Mouse (Mus musculus) hindbrain, embryonic 11.5 days (tissue): ENCODE results near the gene Caskin2. TPM values are rescaled to one million over a fixed set of nuclear protein-coding genes. Genes with fewer than 3 reads are reported as not detected.

Experiments used
- ATAC-seq: fragments of 200-750 bp; cut with Nextera tagmentation; 2 replicates; pipeline ENCODE4 v1.8.0; 2017; ENCODE audit warnings: mild to moderate bottlenecking, moderate TSS enrichment, moderate library complexity; ENCODE audit not compliant: low FRiP score
- DNase-seq: peaks from one replicate; pipeline ENCODE4 v3.0.0-alpha.2; 2015; ENCODE audit warnings: low spot score
- H3K27ac ChIP-seq: fragments of 300-500 bp; sonication (generic); 2 replicates; pipeline ENCODE4 v1.5.1; 2014; ENCODE audit warnings: mild to moderate bottlenecking, low read depth, low read length
- H3K27me3 ChIP-seq: fragments of 300-500 bp; sonication (generic); 2 replicates; pipeline ENCODE4 v1.6.1; 2014; ENCODE audit warnings: mild to moderate bottlenecking, low read length, moderate library complexity, mixed read lengths; ENCODE audit not compliant: control insufficient read depth, insufficient read depth
- H3K36me3 ChIP-seq: fragments of 300-500 bp; sonication (generic); 2 replicates; pipeline ENCODE4 v1.6.1; 2014; ENCODE audit warnings: mild to moderate bottlenecking, low read length, moderate library complexity, mixed read lengths; ENCODE audit not compliant: control insufficient read depth, insufficient read depth
- H3K4me1 ChIP-seq: fragments of 300-500 bp; sonication (generic); replicated peaks from 2 replicates; pipeline ENCODE4 v1.6.1; 2014; ENCODE audit warnings: low read length, mixed read lengths; ENCODE audit not compliant: control insufficient read depth, insufficient read depth
- H3K4me2 ChIP-seq: fragments of 300-500 bp; sonication (generic); replicated peaks from 2 replicates; pipeline ENCODE4 v1.6.1; 2014; ENCODE audit warnings: mild to moderate bottlenecking, low read depth, low read length
- H3K4me3 ChIP-seq: fragments of 300-500 bp; sonication (generic); 2 replicates; pipeline ENCODE4 v1.5.1; 2014; ENCODE audit warnings: low read depth, low read length
- H3K9ac ChIP-seq: fragments of 300-500 bp; sonication (generic); 2 replicates; pipeline ENCODE4 v1.6.1; 2014; ENCODE audit warnings: low read depth, low read length
- H3K9me3 ChIP-seq: fragments of 300-500 bp; sonication (generic); 2 replicates; pipeline ENCODE4 v1.6.1; 2016; ENCODE audit warnings: low read length; ENCODE audit not compliant: control insufficient read depth
- WGBS: fragments of 180-500 bp; shearing (Covaris S2); extraction: QIAGEN DNeasy Blood & Tissue Kit; methylation state at CpG from one replicate; pipeline ENCODE4 v1.1.7; 2014; 5-methylcytosine and 5-hydroxymethylcytosine counted together
- polyA plus RNA-seq: library from polyadenylated mRNA; unstranded; fragments of >200 nt; fragmentation: Nextera tagmentation; extraction: Ambion mirVana; gene quantifications from 2 replicates; pipeline ENCODE4 v1.2.1, GENCODE M21; 2014

The Caskin2 gene
- polyA plus RNA-seq, 1 experiment from 2014 or later, result 12.9 TPM

- DNase-seq (no peak), ATAC-seq (no peak)
- Histone ChIP-seq H3K9ac (no peak overlapping the region), H3K4me3 (no peak overlapping the region), H3K36me3 (no peaks in the 10 kb centered on the region), H3K9me3 (no peaks in the 10 kb centered on the region), H3K27ac (no peak overlapping the region), H3K4me1 (no peaks in the 10 kb centered on the region; the same call in 1 of the 2 replicates), H3K4me2 (no peak overlapping the region), H3K27me3 (no peaks in the 10 kb centered on the region)
- WGBS, result 92% methylated on average over 5 of the region's 5 CpGs
These were observed 30.4 kb upstream of the Caskin2 start for GRCm38 (mm10) chr11:115843891-115844239.

- H3K4me1 ChIP-seq, result no peaks in the 10 kb centered on the region; the same call in 1 of the 2 replicates
- DNase-seq (no peak), ATAC-seq (no peak)
- no peak overlapping the region for H3K27ac ChIP-seq
- H3K4me3 ChIP-seq, result no peak overlapping the region
- no peak overlapping the region for H3K9ac ChIP-seq
- H3K27me3 ChIP-seq, result no peaks in the 10 kb centered on the region
- no peaks in the 10 kb centered on the region for H3K36me3 ChIP-seq
- no peaks in the 10 kb centered on the region for H3K9me3 ChIP-seq
- WGBS, result 84% methylated on average over 11 of the region's 14 CpGs
- H3K4me2 ChIP-seq, result no peak overlapping the region
These were observed 29.9 kb upstream of the Caskin2 start for GRCm38 (mm10) chr11:115843141-115843890.

- H3K4me3 ChIP-seq, result no peak overlapping the region
- peak overlapping the region; percentile 17; the same call in 1 of the 2 replicates for H3K27ac ChIP-seq
- WGBS, result 29% methylated on average over 6 of the region's 6 CpGs
- H3K9me3 ChIP-seq, result no peaks in the 10 kb centered on the region
- H3K9ac ChIP-seq, result no peak overlapping the region
- no peaks in the 10 kb centered on the region for H3K36me3 ChIP-seq
- no peaks in the 10 kb centered on the region for H3K27me3 ChIP-seq
- no peak for DNase-seq
- no peak overlapping the region for H3K4me2 ChIP-seq
- ATAC-seq, result no peak
- no peaks in the 10 kb centered on the region; the same call in 1 of the 2 replicates for H3K4me1 ChIP-seq
These were observed 28.6 kb upstream of the Caskin2 start for GRCm38 (mm10) chr11:115841961-115842550.

GRCm38 (mm10) chr11:115841044-115841443 lies 27.6 kb upstream of the Caskin2 start:
- Histone ChIP-seq H3K4me2 (no peak overlapping the region), H3K9me3 (no peaks in the 10 kb centered on the region), H3K9ac (no peak overlapping the region), H3K36me3 (no peaks in the 10 kb centered on the region), H3K4me3 (no peak overlapping the region), H3K4me1 (no peaks in the 10 kb centered on the region; the same call in 1 of the 2 replicates), H3K27ac (no peak overlapping the region), H3K27me3 (no peaks in the 10 kb centered on the region)
- 85% methylated on average over 6 of the region's 6 CpGs for WGBS
- ATAC-seq (no peak), DNase-seq (no peak)

GRCm38 (mm10) chr11:115839732-115840131 lies 26.3 kb upstream of the Caskin2 start:
- no peaks in the 10 kb centered on the region for H3K27me3 ChIP-seq
- no peaks in the 10 kb centered on the region for H3K36me3 ChIP-seq
- no peaks in the 10 kb centered on the region; the same call in 1 of the 2 replicates for H3K4me1 ChIP-seq
- no peak overlapping the region for H3K27ac ChIP-seq
- H3K9ac ChIP-seq, result no peak overlapping the region
- DNase-seq, result no peak
- no peak for ATAC-seq
- no peak overlapping the region for H3K4me3 ChIP-seq
- WGBS, result 62% methylated on average over 3 of the region's 3 CpGs
- no peaks in the 10 kb centered on the region for H3K9me3 ChIP-seq
- no peak overlapping the region for H3K4me2 ChIP-seq

GRCm38 (mm10) chr11:115838895-115839311 lies 25.5 kb upstream of the Caskin2 start:
- no peak overlapping the region for H3K4me3 ChIP-seq
- ATAC-seq, result no peak
- no peaks in the 10 kb centered on the region for H3K4me1 ChIP-seq
- 69% methylated on average over 3 of the region's 4 CpGs for WGBS
- no peak overlapping the region for H3K27ac ChIP-seq
- no peaks in the 10 kb centered on the region for H3K27me3 ChIP-seq
- H3K9me3 ChIP-seq, result no peaks in the 10 kb centered on the region
- H3K4me2 ChIP-seq, result no peak overlapping the region
- no peaks in the 10 kb centered on the region for H3K36me3 ChIP-seq
- no peak overlapping the region for H3K9ac ChIP-seq
- DNase-seq, result no peak

- no peaks in the 10 kb centered on the region for H3K27me3 ChIP-seq
- no peak for DNase-seq
- 95% methylated on average over 22 of the region's 22 CpGs for WGBS
- H3K4me3 ChIP-seq, result no peak overlapping the region
- H3K27ac ChIP-seq, result no peak overlapping the region
- H3K9ac ChIP-seq, result no peak overlapping the region
- ATAC-seq, result no peak
- no peaks in the 10 kb centered on the region for H3K36me3 ChIP-seq
- H3K4me1 ChIP-seq, result peaks cover 2% of the 10 kb centered on the region
- H3K9me3 ChIP-seq, result no peaks in the 10 kb centered on the region
- no peak overlapping the region for H3K4me2 ChIP-seq
These were observed 24.3 kb upstream of the Caskin2 start for GRCm38 (mm10) chr11:115837606-115838345.

- no peak for ATAC-seq
- Histone ChIP-seq H3K4me1 (peaks cover 6% of the 10 kb centered on the region), H3K36me3 (no peaks in the 10 kb centered on the region), H3K4me3 (no peak overlapping the region), H3K9me3 (no peaks in the 10 kb centered on the region), H3K9ac (no peak overlapping the region), H3K27me3 (no peaks in the 10 kb centered on the region; the same call in 1 of the 2 replicates), H3K4me2 (no peak overlapping the region), H3K27ac (no peak overlapping the region)
- WGBS, result 42% methylated on average over 11 of the region's 11 CpGs
- no peak for DNase-seq
These were observed 23.4 kb upstream of the Caskin2 start for GRCm38 (mm10) chr11:115836656-115837395.
